Mouse (Mus musculus) liver, embryonic 15.5 days (tissue): ENCODE measurements around the gene Pcnx3. TPM values are rescaled to one million over a fixed set of nuclear protein-coding genes. Genes with fewer than 3 reads are reported as not detected.

Experiments
- ATAC-seq: fragments of 200-750 bp; cut with Nextera tagmentation; 2 replicates; pipeline ENCODE4 v1.8.0; 2017; ENCODE audit warnings: moderate number of reproducible peaks, mild to moderate bottlenecking, moderate library complexity; ENCODE audit not compliant: insufficient read depth
- H3K27ac ChIP-seq: fragments of 300-500 bp; sonication (generic); replicated peaks from 2 replicates; pipeline ENCODE4 v1.5.1; 2015; ENCODE audit warnings: mild to moderate bottlenecking, inconsistent platforms
- H3K27me3 ChIP-seq: fragments of 300-500 bp; sonication (generic); 2 replicates; pipeline ENCODE4 v1.6.1; 2015; ENCODE audit warnings: mild to moderate bottlenecking, inconsistent platforms
- H3K36me3 ChIP-seq: fragments of 300-500 bp; sonication (generic); replicated peaks from 2 replicates; pipeline ENCODE4 v1.6.1; 2015; ENCODE audit warnings: moderate library complexity, mild to moderate bottlenecking, inconsistent platforms
- H3K4me1 ChIP-seq: fragments of 300-500 bp; sonication (generic); replicated peaks from 2 replicates; pipeline ENCODE4 v1.6.1; 2015; ENCODE audit warnings: inconsistent platforms
- H3K4me2 ChIP-seq: fragments of 300-500 bp; sonication (generic); 2 replicates; pipeline ENCODE4 v1.6.1; 2015; ENCODE audit warnings: moderate library complexity, mild to moderate bottlenecking, inconsistent platforms
- H3K4me3 ChIP-seq: fragments of 300-500 bp; sonication (generic); replicated peaks from 2 replicates; pipeline ENCODE4 v1.5.1; 2015; ENCODE audit warnings: mild to moderate bottlenecking, inconsistent platforms
- H3K9ac ChIP-seq: fragments of 300-500 bp; sonication (generic); 2 replicates; pipeline ENCODE4 v1.6.1; 2015; ENCODE audit warnings: moderate library complexity, mild to moderate bottlenecking, inconsistent platforms
- H3K9me3 ChIP-seq: fragments of 300-500 bp; sonication (generic); replicated peaks from 2 replicates; pipeline ENCODE4 v1.6.1; 2016; ENCODE audit warnings: inconsistent platforms
- WGBS: fragments of 180-500 bp; shearing (Covaris S2); methylation state at CpG from one replicate; pipeline ENCODE4 v1.1.7; 2015; ENCODE audit warnings: mixed read lengths; ENCODE audit not compliant: insufficient replicate concordance; 5-methylcytosine and 5-hydroxymethylcytosine counted together
- polyA plus RNA-seq: library from polyadenylated mRNA; unstranded; fragments of >200 nt; fragmentation: Nextera tagmentation; extraction: Ambion mirVana; gene quantifications from 2 replicates; pipeline ENCODE4 v1.2.1, GENCODE M21; 2015

Gene Pcnx3
- polyA plus RNA-seq = 9.2 and 12.1 TPM in 2 replicates

DNA sequence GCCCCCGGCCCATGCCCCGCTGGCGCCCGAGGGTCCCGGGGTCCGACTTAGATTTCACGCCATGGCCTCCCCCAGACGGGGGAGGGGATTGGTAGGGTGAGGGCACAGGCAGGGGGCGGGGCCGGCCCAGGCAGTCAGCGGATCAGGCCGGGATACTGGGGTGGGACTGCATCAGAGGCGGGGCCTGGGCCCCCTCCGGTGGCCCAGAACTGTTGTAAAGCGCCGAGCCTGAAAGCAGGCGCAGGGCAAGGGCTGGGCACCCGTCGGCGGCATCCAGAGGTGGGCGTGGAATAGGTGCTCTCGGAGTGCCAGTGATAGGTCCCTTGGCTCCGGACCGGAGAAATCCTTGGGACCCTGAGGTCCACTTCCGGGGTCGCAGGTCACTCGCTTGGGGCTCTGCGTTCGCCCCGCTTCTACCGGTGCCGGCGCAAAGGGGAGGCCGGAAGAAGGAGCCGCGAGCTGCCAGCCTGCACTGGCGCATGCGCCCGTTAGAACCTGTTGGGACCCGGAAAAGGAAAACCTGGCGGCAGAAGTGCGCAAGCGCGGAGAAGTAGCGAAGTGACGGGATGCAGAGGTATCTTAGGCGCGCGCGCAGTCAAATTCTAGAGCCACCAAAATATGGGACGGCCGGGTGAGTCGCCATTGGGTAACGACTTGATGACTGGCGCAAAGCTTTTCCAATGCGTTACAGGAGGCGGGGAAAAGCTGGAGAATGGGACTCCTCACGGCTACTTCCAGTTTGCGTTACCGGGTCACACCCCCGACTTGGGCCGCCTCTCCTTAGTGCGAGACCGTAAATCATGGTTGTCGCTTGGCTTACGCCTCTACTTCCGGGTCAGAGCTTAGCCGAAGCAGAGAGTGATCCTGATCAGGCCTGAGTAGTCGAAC, at the start of gene Pcnx3, which contains the start of gene Map3k11:
TSS of gene Pcnx3 (minus strand) at position 709 of the 888 bp plus-strand sequence.
TSS of gene Map3k11 (plus strand) at position 543 of the 888 bp plus-strand sequence.
- peaks cover 82% of the 10 kb centered on the region for H3K4me1 ChIP-seq
- peak within 1 kb of the TSS; percentile 90 for H3K9ac ChIP-seq
- H3K36me3 ChIP-seq = peaks cover 62% of the 10 kb centered on the region
- ATAC-seq = peak; percentile 82
- H3K4me2 ChIP-seq = peak within 1 kb of the TSS; percentile 99
- H3K27ac ChIP-seq = peak within 1 kb of the TSS; percentile 95
- H3K27me3 ChIP-seq = no peaks in the 10 kb centered on the region
- no peaks in the 10 kb centered on the region for H3K9me3 ChIP-seq
- H3K4me3 ChIP-seq = peak within 1 kb of the TSS; percentile 84
- WGBS = under 1% methylated on average over 69 of the region's 69 CpGs

DNA sequence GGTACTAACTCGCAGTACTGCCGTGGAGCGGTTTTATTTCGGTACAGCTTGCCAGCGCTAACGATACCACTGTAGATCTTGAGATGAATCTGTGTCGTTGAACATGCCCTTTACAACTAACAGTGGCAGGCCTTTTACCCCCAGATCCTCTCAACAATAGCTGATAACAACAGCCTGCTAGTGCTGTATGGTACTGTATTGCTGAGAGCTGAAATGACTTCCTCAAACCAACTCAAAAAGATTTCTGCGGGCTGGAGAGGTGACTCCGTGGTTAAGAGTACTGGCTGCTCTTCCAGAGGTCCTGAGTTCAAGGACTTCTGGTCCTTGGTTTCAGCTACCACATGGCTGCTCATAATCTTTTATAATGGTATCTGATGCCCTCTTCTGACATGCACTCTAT, 45.6 kb upstream of the Pcnx3 start:
- Histone ChIP-seq H3K27ac (no peak overlapping the region), H3K27me3 (peaks cover 52% of the 10 kb centered on the region), H3K9ac (no peak overlapping the region), H3K4me1 (peaks cover 29% of the 10 kb centered on the region), H3K36me3 (peaks cover 8% of the 10 kb centered on the region), H3K4me2 (no peak overlapping the region), H3K9me3 (no peaks in the 10 kb centered on the region), H3K4me3 (no peak overlapping the region)
- no peak for ATAC-seq
- WGBS = 56% methylated on average over 9 of the region's 9 CpGs

DNA sequence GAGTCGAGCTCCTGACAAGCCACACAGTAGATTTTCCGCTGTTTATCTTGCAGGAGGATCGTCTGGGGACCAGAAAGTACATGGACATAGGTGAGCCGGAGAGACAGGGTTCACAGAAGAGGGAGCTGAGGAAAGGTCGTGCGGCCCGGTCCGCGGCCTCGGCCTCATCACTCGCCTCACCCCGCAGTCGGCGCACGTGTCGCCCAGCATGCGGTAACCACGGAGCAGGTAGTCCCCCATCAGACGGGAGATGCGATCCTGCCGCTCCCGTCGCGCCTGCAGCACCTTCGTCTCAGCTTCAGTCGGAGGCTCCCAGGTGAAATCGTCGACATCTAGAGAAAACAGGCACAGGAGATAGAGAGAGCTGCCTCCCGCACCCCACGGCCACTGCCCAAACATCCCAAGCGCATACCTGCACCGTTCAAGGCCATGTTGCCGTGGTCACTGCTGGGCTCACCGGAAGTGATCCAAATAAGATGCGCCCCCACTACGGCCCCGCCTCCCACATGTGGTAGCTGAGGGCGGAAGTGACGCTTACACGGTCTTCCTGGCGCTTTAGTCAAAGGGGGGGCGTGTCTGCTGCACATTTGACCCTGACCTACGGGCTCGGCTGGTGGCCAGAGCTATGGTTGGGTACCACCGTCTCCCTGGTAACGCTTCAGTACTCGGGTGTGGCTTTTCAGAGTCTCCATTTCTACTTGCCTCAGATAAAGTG, 42.7 kb upstream of the Pcnx3 start:
- ATAC-seq = peak; percentile 23; the same call in 1 of the 2 replicates
- Histone ChIP-seq H3K36me3 (peaks cover 10% of the 10 kb centered on the region), H3K27ac (peak overlapping the region; percentile 46), H3K4me3 (peak overlapping the region; percentile 94), H3K9me3 (no peaks in the 10 kb centered on the region), H3K27me3 (peaks cover 28% of the 10 kb centered on the region), H3K9ac (peak overlapping the region; percentile 56), H3K4me1 (peaks cover 57% of the 10 kb centered on the region), H3K4me2 (peak overlapping the region; percentile 96)
- 1% methylated on average over 47 of the region's 47 CpGs for WGBS

- Histone ChIP-seq H3K9ac (peak overlapping the region; percentile 97), H3K36me3 (peaks cover 10% of the 10 kb centered on the region), H3K4me1 (peaks cover 58% of the 10 kb centered on the region), H3K4me3 (peak overlapping the region; percentile 94), H3K4me2 (peak overlapping the region; percentile 96), H3K9me3 (no peaks in the 10 kb centered on the region), H3K27ac (peak overlapping the region; percentile 98; the same call in 1 of the 2 replicates), H3K27me3 (peaks cover 20% of the 10 kb centered on the region)
- 70% methylated on average over 29 of the region's 29 CpGs for WGBS
- no peak for ATAC-seq
These were observed 41.8 kb upstream of the Pcnx3 start for GRCm38 (mm10) chr19:5730314-5731186.

DNA sequence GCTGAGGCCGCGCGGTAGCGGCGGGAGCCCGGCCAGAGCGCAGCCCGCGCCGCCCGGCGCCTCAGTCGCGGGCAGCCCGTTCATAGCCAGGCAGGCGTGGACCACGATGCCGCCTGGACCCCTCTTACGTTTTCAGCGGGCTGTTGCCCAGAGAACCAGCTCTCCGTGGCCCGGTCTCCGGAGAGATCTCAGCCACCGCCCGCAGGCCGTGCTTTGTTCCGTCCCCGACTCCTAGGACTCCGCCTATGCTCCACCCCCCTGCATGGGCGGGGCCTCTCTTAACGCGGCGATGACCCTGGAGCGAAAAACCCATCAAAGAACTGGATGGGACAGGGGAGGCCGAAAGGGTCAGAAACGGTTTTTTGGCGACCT, 40.7 kb upstream of the Pcnx3 start, which contains the start of gene Fam89b:
TSS of gene Fam89b (minus strand) at position 210 of the 372 bp plus-strand sequence.
- peaks cover 10% of the 10 kb centered on the region for H3K36me3 ChIP-seq
- H3K4me1 ChIP-seq = peaks cover 65% of the 10 kb centered on the region
- ATAC-seq = peak; percentile 36
- H3K27ac ChIP-seq = peak within 1 kb of the TSS; percentile 98
- no peaks in the 10 kb centered on the region for H3K9me3 ChIP-seq
- peak within 1 kb of the TSS; percentile 96 for H3K4me2 ChIP-seq
- peaks cover 9% of the 10 kb centered on the region; the same call in 1 of the 2 replicates for H3K27me3 ChIP-seq
- whole genome bisulfite sequencing = under 1% methylated on average over 37 of the region's 37 CpGs
- peak within 1 kb of the TSS; percentile 97 for H3K9ac ChIP-seq
- H3K4me3 ChIP-seq = peak within 1 kb of the TSS; percentile 94

DNA sequence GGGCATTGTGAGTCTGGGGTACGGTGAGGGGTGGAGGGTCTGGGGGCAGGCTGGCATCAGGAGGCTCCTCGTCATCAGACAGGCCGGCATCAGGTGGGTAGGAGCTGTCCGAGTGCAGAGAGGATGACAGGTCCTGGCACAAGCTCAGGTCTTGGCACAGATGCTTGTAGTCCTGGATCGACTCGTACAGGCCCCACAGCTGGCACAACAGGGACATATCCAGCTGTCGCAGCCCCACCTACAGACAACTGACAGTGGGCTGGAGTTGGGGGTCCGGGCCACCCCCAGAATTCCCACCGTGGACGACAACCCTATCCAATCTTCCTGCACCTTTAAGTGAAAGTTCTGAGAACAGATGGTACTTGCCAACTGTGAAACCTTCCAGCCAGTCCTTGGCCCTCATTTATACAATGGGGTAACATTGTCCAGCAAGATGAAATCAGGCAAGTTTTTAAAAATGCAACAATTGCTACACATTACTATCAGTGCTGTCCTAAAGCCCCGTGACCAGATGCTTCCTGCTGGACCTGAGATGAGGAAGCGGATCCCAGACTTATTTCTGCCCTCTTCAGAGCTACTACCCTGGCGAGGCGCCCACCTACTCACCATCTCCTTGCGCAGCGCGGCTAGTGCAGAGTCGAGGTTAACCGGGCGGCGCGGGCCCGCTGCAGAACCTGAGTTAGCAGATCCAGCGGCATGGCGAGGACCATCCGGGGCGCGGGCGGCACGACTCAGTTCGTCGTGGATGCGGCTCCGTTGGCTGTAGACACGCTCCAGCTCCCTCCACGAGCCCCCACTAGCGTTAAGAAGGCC, 40.1 kb upstream of the Pcnx3 start:
- peak overlapping the region; percentile 97 for H3K9ac ChIP-seq
- 10% methylated on average over 37 of the region's 37 CpGs for WGBS
- peak overlapping the region; percentile 94 for H3K4me3 ChIP-seq
- peaks cover 4% of the 10 kb centered on the region; the same call in 1 of the 2 replicates for H3K27me3 ChIP-seq
- peaks cover 16% of the 10 kb centered on the region for H3K36me3 ChIP-seq
- H3K9me3 ChIP-seq = no peaks in the 10 kb centered on the region
- peak overlapping the region; percentile 96 for H3K4me2 ChIP-seq
- H3K4me1 ChIP-seq = peaks cover 71% of the 10 kb centered on the region
- ATAC-seq = no peak
- peak overlapping the region; percentile 98 for H3K27ac ChIP-seq

- Histone ChIP-seq H3K4me3 (peak overlapping the region; percentile 94), H3K36me3 (peaks cover 27% of the 10 kb centered on the region), H3K4me1 (peaks cover 82% of the 10 kb centered on the region), H3K9ac (peak overlapping the region; percentile 97), H3K4me2 (peak overlapping the region; percentile 96), H3K9me3 (no peaks in the 10 kb centered on the region), H3K27ac (peak overlapping the region; percentile 98), H3K27me3 (no peaks in the 10 kb centered on the region)
- no peak for ATAC-seq
- 2% methylated on average over 14 of the region's 14 CpGs for WGBS
These were observed 39.0 kb upstream of the Pcnx3 start for GRCm38 (mm10) chr19:5727701-5728100.

GRCm38 (mm10) chr19:5726961-5727578, 38.4 kb upstream of the Pcnx3 start:
- Histone ChIP-seq H3K4me3 (peak overlapping the region; percentile 94), H3K9me3 (no peaks in the 10 kb centered on the region), H3K36me3 (peaks cover 33% of the 10 kb centered on the region), H3K4me1 (peaks cover 86% of the 10 kb centered on the region), H3K9ac (peak overlapping the region; percentile 98), H3K4me2 (peak overlapping the region; percentile 96), H3K27me3 (no peaks in the 10 kb centered on the region), H3K27ac (peak overlapping the region; percentile 98)
- WGBS = 18% methylated on average over 15 of the region's 15 CpGs
- ATAC-seq = peak; percentile 52

GRCm38 (mm10) chr19:5725767-5726515, 37.2 kb upstream of the Pcnx3 start, which contains the start of gene Ehbp1l1:
TSS of gene Ehbp1l1 (minus strand) at chr19:5726317.
- Histone ChIP-seq H3K27me3 (no peaks in the 10 kb centered on the region), H3K4me1 (peaks cover 86% of the 10 kb centered on the region), H3K4me3 (peak within 1 kb of the TSS; percentile 94), H3K9ac (peak within 1 kb of the TSS; percentile 98), H3K36me3 (peaks cover 44% of the 10 kb centered on the region), H3K4me2 (peak within 1 kb of the TSS; percentile 96), H3K27ac (peak within 1 kb of the TSS; percentile 98), H3K9me3 (no peaks in the 10 kb centered on the region)
- ATAC-seq = peak; percentile 27
- WGBS = 2% methylated on average over 49 of the region's 49 CpGs
